Mouse (Mus musculus) heart, adult 2 months (tissue): ENCODE results near the gene Cd72.

Experiments used
- CTCF ChIP-seq: fragments of 200-600 bp; IDR thresholded peaks from 2 replicates; pipeline ENCODE4 v1.8.1; 2022; ENCODE audit warnings: antibody characterized with exemption, mild to moderate bottlenecking, moderate library complexity
- EP300 ChIP-seq: fragments of 200-500 bp; IDR thresholded peaks from 2 replicates; pipeline ENCODE4 v1.6.1; 2011; ENCODE audit warnings: low read depth, low read length, control low read depth; ENCODE audit not compliant: insufficient read depth
- POLR2A ChIP-seq: fragments of 200-500 bp; IDR thresholded peaks from 2 replicates; pipeline ENCODE4 v1.6.1; 2011; ENCODE audit warnings: mild to moderate bottlenecking, low read depth, low read length, control low read depth; ENCODE audit not compliant: insufficient read depth

DNA sequence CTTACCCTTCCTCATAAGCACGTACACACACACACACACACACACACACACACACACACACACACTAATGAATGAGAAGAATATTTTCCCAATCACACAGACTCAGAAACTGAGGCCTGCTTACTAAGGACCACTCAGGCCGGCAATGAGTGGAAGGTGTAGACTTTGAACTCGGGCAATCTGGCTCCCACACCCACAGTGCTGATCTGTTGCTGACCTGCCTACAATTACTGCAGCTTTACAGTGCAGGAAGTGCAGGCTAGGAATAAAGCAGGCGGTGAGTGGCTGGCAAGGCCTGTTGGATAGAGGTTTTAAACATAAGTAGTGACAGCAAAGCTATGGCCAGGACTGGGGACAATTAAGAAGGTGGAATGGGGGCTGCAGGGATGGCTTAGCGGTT, 26.6 kb upstream of the Cd72 start:
- TF ChIP-seq CTCF: no peak
- TF ChIP-seq POLR2A: no peak
- TF ChIP-seq EP300: no peak
